Mouse (Mus musculus): ENCODE data around the gene Krt80. TPM values are rescaled to one million over a fixed set of nuclear protein-coding genes. Genes with fewer than 3 reads are reported as not detected.

The Krt80 gene
- polyA plus RNA-seq, 1 experiment from 2014 or later: 1.2 TPM

DNA sequence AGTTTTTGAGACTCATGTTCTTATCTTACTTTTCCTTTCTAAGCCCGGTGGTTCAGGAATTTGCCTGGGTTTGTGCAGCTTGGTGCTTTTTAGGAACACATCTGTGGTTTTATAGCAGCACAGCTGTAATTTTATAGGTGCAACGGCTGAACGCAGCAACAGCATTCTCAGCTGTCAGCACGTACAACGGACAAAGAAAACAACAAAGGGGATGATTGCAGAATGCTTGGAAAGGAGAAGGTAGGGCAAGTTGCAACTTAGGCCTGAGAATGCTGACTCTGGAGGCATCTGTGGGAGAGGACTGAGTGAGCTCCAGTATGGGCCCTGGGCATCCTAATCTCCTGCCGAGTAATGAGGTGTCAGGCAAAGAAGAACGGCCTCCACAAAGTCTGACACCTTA is 26.5 kb upstream of the Krt80 start:
- H3K4me3 ChIP-seq (ENCODE audit: low read length): no peak overlapping the region
- H3K4me2 ChIP-seq (ENCODE audit: low read depth, low read length): no peak overlapping the region
- 65% methylated on average over 7 of the region's 7 CpGs for WGBS
- H3K4me1 ChIP-seq (ENCODE audit: control insufficient read depth, insufficient read depth, low read length): no peaks in the 10 kb centered on the region
- no peaks in the 10 kb centered on the region for H3K9me3 ChIP-seq (ENCODE audit: control insufficient read depth, low read length)
- H3K27me3 ChIP-seq (replicated peaks; ENCODE audit: control insufficient read depth, insufficient read depth, low read length): no peaks in the 10 kb centered on the region
- no peak overlapping the region for H3K27ac ChIP-seq (ENCODE audit: low read length)
- no peak for ATAC-seq
- H3K36me3 ChIP-seq (ENCODE audit: control insufficient read depth, insufficient read depth, low read length): no peaks in the 10 kb centered on the region
- no peak overlapping the region for H3K9ac ChIP-seq (ENCODE audit: low read depth, low read length)

DNA sequence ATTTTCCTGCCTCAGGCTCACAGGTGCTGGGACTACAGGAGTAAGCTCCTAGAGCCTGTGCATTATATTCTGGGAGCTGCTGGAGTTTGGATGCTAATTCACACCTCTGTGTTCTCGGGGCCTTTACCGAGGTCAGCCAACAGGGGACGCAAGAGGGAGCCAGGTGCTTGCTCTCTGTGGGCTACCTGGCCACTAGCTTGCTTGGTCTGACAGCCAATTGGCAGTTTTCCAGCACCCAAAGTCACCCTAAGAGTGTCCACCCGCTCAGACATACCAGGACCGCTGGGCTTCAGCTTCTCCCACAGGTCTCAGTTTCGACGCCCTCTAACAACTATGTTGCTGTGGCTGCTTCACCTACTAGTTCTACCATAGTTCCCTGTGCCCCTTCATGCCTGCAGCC is 24.9 kb upstream of the Krt80 start:
- no peak overlapping the region for H3K27ac ChIP-seq (ENCODE audit: low read length)
- no peaks in the 10 kb centered on the region for H3K4me1 ChIP-seq (ENCODE audit: control insufficient read depth, insufficient read depth, low read length)
- H3K36me3 ChIP-seq (ENCODE audit: control insufficient read depth, insufficient read depth, low read length): no peaks in the 10 kb centered on the region
- no peaks in the 10 kb centered on the region for H3K9me3 ChIP-seq (ENCODE audit: control insufficient read depth, low read length)
- no peak overlapping the region for H3K9ac ChIP-seq (ENCODE audit: low read depth, low read length)
- WGBS: 62% methylated on average over 7 of the region's 7 CpGs
- H3K4me3 ChIP-seq (ENCODE audit: low read length): no peak overlapping the region
- no peak overlapping the region for H3K4me2 ChIP-seq (ENCODE audit: low read depth, low read length)
- no peaks in the 10 kb centered on the region for H3K27me3 ChIP-seq (replicated peaks; ENCODE audit: control insufficient read depth, insufficient read depth, low read length)
- no peak for ATAC-seq

DNA sequence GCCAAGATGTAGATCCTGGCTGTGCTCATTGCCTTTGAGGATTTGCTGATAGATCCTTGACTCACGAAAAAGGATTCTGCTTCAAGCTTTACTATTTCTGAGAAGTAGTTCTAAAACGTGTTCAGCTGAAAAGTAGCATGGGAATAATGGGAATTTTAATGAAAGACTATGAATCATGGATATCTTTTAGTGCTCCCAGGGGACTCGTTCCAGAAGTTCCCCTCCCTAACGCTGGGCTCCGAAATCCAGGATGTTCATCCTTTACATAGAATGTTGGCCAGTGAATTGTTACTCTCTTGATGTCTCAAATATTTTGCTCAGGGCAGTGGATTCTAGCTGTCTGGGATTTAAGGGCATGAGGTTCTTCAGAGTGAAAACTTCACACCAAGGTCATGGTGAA is 22.3 kb upstream of the Krt80 start:
- WGBS: 79% methylated on average over 5 of the region's 5 CpGs
- no peak for ATAC-seq
- peaks cover 5% of the 10 kb centered on the region; the same call in 1 of the 2 replicates for H3K4me1 ChIP-seq (ENCODE audit: control insufficient read depth, insufficient read depth, low read length)
- no peak overlapping the region for H3K27ac ChIP-seq (ENCODE audit: low read length)
- H3K4me2 ChIP-seq (ENCODE audit: low read depth, low read length): no peak overlapping the region
- no peak overlapping the region for H3K4me3 ChIP-seq (ENCODE audit: low read length)
- no peaks in the 10 kb centered on the region for H3K36me3 ChIP-seq (ENCODE audit: control insufficient read depth, insufficient read depth, low read length)
- H3K27me3 ChIP-seq (replicated peaks; ENCODE audit: control insufficient read depth, insufficient read depth, low read length): no peaks in the 10 kb centered on the region
- no peak overlapping the region for H3K9ac ChIP-seq (ENCODE audit: low read depth, low read length)
- H3K9me3 ChIP-seq (ENCODE audit: control insufficient read depth, low read length): no peaks in the 10 kb centered on the region

DNA sequence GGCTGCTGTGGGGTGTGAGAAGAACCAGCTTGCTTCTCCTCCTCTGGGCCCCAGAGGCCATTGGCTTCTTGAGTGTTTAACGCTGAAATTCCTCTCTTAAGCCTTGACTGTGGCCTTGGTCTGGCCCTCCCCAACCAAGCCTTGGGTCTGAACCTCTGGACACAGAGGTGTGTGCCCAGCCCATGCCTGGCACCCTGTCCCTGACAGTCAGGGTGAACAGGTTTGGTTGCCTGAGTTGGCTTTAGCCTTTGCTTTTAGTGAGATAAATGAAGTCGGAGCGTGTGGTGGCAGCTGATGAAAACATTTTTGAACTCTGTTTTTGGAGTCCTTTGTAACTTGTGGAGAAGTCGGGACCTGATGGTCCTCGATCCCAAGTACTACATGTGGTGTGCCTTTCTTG is 20.2 kb upstream of the Krt80 start:
- H3K4me2 ChIP-seq (ENCODE audit: low read depth, low read length): no peak overlapping the region
- H3K36me3 ChIP-seq (ENCODE audit: control insufficient read depth, insufficient read depth, low read length): no peaks in the 10 kb centered on the region
- WGBS: 90% methylated on average over 5 of the region's 5 CpGs
- H3K9ac ChIP-seq (ENCODE audit: low read depth, low read length): no peak overlapping the region
- ATAC-seq: no peak
- no peak overlapping the region for H3K27ac ChIP-seq (ENCODE audit: low read length)
- H3K27me3 ChIP-seq (replicated peaks; ENCODE audit: control insufficient read depth, insufficient read depth, low read length): no peaks in the 10 kb centered on the region
- H3K4me3 ChIP-seq (ENCODE audit: low read length): no peak overlapping the region
- H3K9me3 ChIP-seq (ENCODE audit: control insufficient read depth, low read length): no peaks in the 10 kb centered on the region
- peaks cover 5% of the 10 kb centered on the region; the same call in 1 of the 2 replicates for H3K4me1 ChIP-seq (ENCODE audit: control insufficient read depth, insufficient read depth, low read length)

DNA sequence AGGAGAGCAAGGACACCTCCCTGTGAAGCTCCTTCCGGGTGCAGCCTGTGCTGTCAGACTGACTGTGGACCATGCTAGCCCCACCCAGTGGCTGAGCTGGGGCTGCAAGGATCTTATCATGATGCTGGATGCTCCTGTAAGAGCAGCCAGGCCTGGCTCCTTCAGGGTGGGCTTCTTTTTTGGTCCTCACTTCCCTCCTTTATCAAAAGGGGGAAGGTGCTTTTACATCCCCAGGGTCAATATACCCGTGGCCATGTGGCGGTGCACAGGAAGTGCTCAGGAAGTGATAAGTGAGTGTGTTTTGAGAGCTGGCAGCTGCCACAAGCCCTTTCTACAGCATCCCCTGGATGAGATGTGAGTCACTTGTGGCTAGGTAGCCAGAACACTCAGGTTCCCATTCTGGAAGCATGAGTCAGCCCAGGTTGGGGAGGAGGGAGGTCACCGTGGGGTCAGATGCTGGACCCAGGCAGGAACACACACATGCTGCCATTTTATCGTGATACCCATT is 18.1 kb upstream of the Krt80 start:
- Histone ChIP-seq H3K4me2 (ENCODE audit: low read depth, low read length) (no peak overlapping the region), H3K4me1 (ENCODE audit: control insufficient read depth, insufficient read depth, low read length) (peaks cover 5% of the 10 kb centered on the region; the same call in 1 of the 2 replicates), H3K36me3 (ENCODE audit: control insufficient read depth, insufficient read depth, low read length) (no peaks in the 10 kb centered on the region), H3K27me3 (replicated peaks; ENCODE audit: control insufficient read depth, insufficient read depth, low read length) (no peaks in the 10 kb centered on the region), H3K9ac (ENCODE audit: low read depth, low read length) (no peak overlapping the region), H3K9me3 (ENCODE audit: control insufficient read depth, low read length) (no peaks in the 10 kb centered on the region), H3K4me3 (ENCODE audit: low read length) (no peak overlapping the region), H3K27ac (ENCODE audit: low read length) (no peak overlapping the region)
- peak; percentile 72 for ATAC-seq
- WGBS: 39% methylated on average over 5 of the region's 5 CpGs

DNA sequence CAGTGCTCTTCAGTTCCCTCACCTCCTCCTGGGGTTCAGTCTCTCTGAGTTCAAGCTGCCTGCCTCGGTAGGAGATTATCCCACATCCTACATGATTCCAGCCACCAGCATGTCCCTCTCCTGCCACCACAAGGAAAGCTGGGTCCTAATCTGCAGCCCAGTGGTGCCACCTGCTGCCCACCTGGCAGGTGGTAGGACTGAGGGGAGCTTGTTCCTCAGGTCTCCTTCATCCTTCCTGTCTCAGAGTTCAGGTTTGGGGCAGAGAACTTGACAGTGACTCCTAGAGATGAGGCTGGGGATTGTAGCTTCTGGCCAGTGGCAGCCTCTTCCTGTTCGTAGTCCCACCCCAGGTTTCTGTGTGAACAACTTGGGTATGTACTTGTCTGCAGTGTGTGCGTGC is 17.2 kb upstream of the Krt80 start:
- H3K9me3 ChIP-seq (ENCODE audit: control insufficient read depth, low read length): no peaks in the 10 kb centered on the region
- no peak overlapping the region for H3K27ac ChIP-seq (ENCODE audit: low read length)
- H3K9ac ChIP-seq (ENCODE audit: low read depth, low read length): no peak overlapping the region
- H3K4me1 ChIP-seq (ENCODE audit: control insufficient read depth, insufficient read depth, low read length): peaks cover 5% of the 10 kb centered on the region; the same call in 1 of the 2 replicates
- H3K36me3 ChIP-seq (ENCODE audit: control insufficient read depth, insufficient read depth, low read length): no peaks in the 10 kb centered on the region
- ATAC-seq: 0 out of 2 replicates have a peak, but pooled peaks have one; percentile 29
- H3K4me2 ChIP-seq (ENCODE audit: low read depth, low read length): no peak overlapping the region
- WGBS: 61% methylated on average over 3 of the region's 3 CpGs
- no peak overlapping the region for H3K4me3 ChIP-seq (ENCODE audit: low read length)
- H3K27me3 ChIP-seq (replicated peaks; ENCODE audit: control insufficient read depth, insufficient read depth, low read length): no peaks in the 10 kb centered on the region

DNA sequence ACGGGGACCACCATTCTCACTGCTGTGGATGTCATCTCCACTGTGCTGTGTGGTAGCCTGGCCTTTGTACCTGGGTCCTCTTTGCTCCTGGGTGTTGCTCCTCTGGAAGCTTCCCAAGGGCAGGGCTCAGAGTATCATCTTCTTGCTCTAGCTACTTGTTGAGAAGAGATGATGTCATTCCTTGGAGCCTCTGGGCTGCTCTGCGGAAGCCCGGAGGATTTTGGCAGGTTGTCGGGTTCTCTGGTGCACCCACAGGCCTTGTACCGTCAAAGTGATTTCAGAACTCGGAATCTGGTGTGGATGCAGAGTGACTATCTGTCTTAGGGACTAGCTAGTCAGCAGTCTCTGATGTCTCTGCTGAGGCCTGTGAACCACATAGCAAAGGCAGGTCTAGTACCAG is 15.1 kb upstream of the Krt80 start:
- 81% methylated on average over 6 of the region's 6 CpGs for WGBS
- H3K4me2 ChIP-seq (ENCODE audit: low read depth, low read length): no peak overlapping the region
- H3K4me3 ChIP-seq (ENCODE audit: low read length): no peak overlapping the region
- no peak overlapping the region for H3K27ac ChIP-seq (ENCODE audit: low read length)
- no peaks in the 10 kb centered on the region for H3K27me3 ChIP-seq (replicated peaks; ENCODE audit: control insufficient read depth, insufficient read depth, low read length)
- no peak overlapping the region for H3K9ac ChIP-seq (ENCODE audit: low read depth, low read length)
- no peaks in the 10 kb centered on the region for H3K36me3 ChIP-seq (ENCODE audit: control insufficient read depth, insufficient read depth, low read length)
- ATAC-seq: no peak
- H3K4me1 ChIP-seq (ENCODE audit: control insufficient read depth, insufficient read depth, low read length): peaks cover 14% of the 10 kb centered on the region
- H3K9me3 ChIP-seq (ENCODE audit: control insufficient read depth, low read length): no peaks in the 10 kb centered on the region

DNA sequence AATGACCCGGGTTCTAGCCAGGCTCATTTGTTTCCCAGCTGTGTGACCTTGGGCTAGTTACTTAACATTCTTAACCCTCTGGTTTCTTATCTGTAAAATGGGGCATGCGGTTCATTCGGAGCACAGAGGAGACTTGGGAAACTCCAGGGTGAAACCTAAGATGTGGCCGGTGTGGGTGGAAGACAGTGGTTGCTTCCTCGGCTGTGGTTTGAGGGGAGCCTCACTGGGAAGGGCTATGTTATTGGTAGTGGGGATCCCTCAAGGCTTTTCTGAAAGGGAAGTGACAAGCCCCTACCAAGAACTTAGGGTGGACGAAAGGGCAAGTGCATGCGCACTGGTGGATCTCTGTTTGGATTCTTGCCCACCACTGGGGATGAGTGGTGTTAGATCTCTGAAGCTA is 14.6 kb upstream of the Krt80 start:
- no peaks in the 10 kb centered on the region for H3K27me3 ChIP-seq (replicated peaks; ENCODE audit: control insufficient read depth, insufficient read depth, low read length)
- ATAC-seq: no peak
- no peak overlapping the region for H3K9ac ChIP-seq (ENCODE audit: low read depth, low read length)
- peaks cover 14% of the 10 kb centered on the region for H3K4me1 ChIP-seq (ENCODE audit: control insufficient read depth, insufficient read depth, low read length)
- 78% methylated on average over 7 of the region's 7 CpGs for WGBS
- no peaks in the 10 kb centered on the region for H3K9me3 ChIP-seq (ENCODE audit: control insufficient read depth, low read length)
- no peaks in the 10 kb centered on the region for H3K36me3 ChIP-seq (ENCODE audit: control insufficient read depth, insufficient read depth, low read length)
- no peak overlapping the region for H3K4me3 ChIP-seq (ENCODE audit: low read length)
- no peak overlapping the region for H3K27ac ChIP-seq (ENCODE audit: low read length)
- H3K4me2 ChIP-seq (ENCODE audit: low read depth, low read length): no peak overlapping the region

DNA sequence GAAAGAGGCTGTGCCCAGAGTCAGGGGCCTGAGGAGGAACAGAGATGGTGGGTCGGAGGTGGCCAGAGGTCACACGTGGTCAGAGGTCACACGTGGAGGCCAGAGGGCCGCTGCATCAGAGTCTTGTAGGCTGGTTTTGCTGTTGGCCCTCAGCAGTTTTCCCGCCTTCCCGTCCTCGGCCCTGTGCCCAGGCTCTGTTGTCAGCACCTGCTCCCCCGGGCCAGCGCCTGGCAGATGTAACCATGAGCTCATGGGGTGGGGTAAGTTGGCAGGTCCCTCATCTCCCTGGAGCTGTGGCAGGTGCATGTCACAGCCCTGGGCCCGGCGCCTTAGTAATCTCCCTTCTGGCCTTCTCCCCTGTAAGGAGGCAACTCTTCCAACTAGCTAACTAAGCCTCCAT is 12.8 kb upstream of the Krt80 start:
- WGBS: 78% methylated on average over 11 of the region's 11 CpGs
- peaks cover 9% of the 10 kb centered on the region for H3K4me1 ChIP-seq (ENCODE audit: control insufficient read depth, insufficient read depth, low read length)
- H3K36me3 ChIP-seq (ENCODE audit: control insufficient read depth, insufficient read depth, low read length): no peaks in the 10 kb centered on the region
- H3K27me3 ChIP-seq (replicated peaks; ENCODE audit: control insufficient read depth, insufficient read depth, low read length): no peaks in the 10 kb centered on the region
- H3K9ac ChIP-seq (ENCODE audit: low read depth, low read length): no peak overlapping the region
- no peak overlapping the region for H3K27ac ChIP-seq (ENCODE audit: low read length)
- H3K9me3 ChIP-seq (ENCODE audit: control insufficient read depth, low read length): no peaks in the 10 kb centered on the region
- H3K4me3 ChIP-seq (ENCODE audit: low read length): no peak overlapping the region
- ATAC-seq: no peak
- no peak overlapping the region for H3K4me2 ChIP-seq (ENCODE audit: low read depth, low read length)

DNA sequence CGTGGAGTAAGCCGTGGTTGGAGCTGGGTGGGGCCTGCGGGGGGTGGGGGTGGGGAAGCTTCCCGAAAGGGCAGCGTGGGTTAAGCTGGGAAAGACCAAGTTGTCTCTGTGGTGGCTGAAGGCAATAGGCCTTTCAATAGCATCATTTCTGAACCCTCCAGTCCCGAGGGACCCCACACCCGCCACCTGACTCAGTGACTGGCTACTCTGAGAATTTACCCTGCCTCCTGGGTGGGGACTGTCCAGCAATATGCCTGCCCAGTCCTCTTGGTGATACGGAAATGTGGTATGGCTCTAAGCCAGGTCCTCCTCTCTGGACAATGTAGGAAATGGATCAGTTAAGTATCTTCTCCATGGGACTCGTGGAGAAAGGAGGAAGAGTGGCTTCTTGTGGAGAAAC is 11.8 kb upstream of the Krt80 start:
- Histone ChIP-seq H3K36me3 (ENCODE audit: control insufficient read depth, insufficient read depth, low read length) (no peaks in the 10 kb centered on the region), H3K27me3 (replicated peaks; ENCODE audit: control insufficient read depth, insufficient read depth, low read length) (no peaks in the 10 kb centered on the region), H3K9me3 (ENCODE audit: control insufficient read depth, low read length) (no peaks in the 10 kb centered on the region), H3K9ac (ENCODE audit: low read depth, low read length) (peak overlapping the region; percentile 34; the same call in 1 of the 2 replicates), H3K4me2 (ENCODE audit: low read depth, low read length) (no peak overlapping the region), H3K4me1 (ENCODE audit: control insufficient read depth, insufficient read depth, low read length) (peaks cover 11% of the 10 kb centered on the region), H3K27ac (ENCODE audit: low read length) (no peak overlapping the region), H3K4me3 (ENCODE audit: low read length) (no peak overlapping the region)
- 46% methylated on average over 9 of the region's 9 CpGs for WGBS
- ATAC-seq: 0 out of 2 replicates have a peak, but pooled peaks have one; percentile 34
